Mouse (Mus musculus): ENCODE measurements around the gene Zfp414. TPM values are rescaled to one million over a fixed set of nuclear protein-coding genes. Genes with fewer than 3 reads are reported as not detected.

Gene Zfp414
- polyA plus RNA-seq, 1 experiment from 2014 or later = 111 TPM

DNA sequence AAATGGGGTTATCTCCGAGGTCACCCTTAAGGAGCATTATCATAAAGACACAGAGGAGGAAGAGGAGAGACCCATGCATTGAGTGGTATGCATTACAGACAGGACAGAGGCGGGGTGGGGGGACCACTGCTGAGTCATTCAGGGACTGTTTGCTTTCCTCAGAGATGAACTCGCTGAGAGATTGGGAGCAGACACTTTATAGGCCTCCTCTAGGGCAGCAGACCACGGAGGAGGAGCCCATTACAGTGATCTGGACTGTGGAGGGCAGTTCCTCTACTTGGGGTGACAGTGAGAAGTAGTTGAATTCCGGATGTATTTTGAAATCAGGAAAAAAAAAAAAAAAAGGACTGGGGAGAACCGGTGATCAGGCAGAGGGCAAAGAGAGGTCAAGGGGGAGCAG lies 10.9 kb downstream of the Zfp414 start:
- WGBS = 64% methylated on average over 6 of the region's 6 CpGs
- H3K27me3 ChIP-seq (ENCODE audit: control insufficient read depth, insufficient read depth, low read length) = no peaks in the 10 kb centered on the region
- no peak overlapping the region for H3K9ac ChIP-seq (replicated peaks; ENCODE audit: low read depth, low read length)
- no peak overlapping the region for H3K4me2 ChIP-seq (ENCODE audit: low read depth, low read length)
- H3K36me3 ChIP-seq (ENCODE audit: control insufficient read depth, insufficient read depth, low read length) = peaks cover 10% of the 10 kb centered on the region
- no peak overlapping the region for H3K4me3 ChIP-seq (ENCODE audit: low read depth, low read length)
- H3K9me3 ChIP-seq (ENCODE audit: control insufficient read depth, low read length) = no peaks in the 10 kb centered on the region
- no peak overlapping the region for H3K27ac ChIP-seq (ENCODE audit: low read depth, low read length)
- no peaks in the 10 kb centered on the region for H3K4me1 ChIP-seq (ENCODE audit: control insufficient read depth, insufficient read depth, low read length)
- ATAC-seq (ENCODE audit: low read depth) = no peak

- ATAC-seq (ENCODE audit: low read depth) = no peak
- H3K4me2 ChIP-seq (ENCODE audit: low read depth, low read length) = no peak overlapping the region
- H3K9ac ChIP-seq (replicated peaks; ENCODE audit: low read depth, low read length) = no peak overlapping the region
- peaks cover 30% of the 10 kb centered on the region for H3K36me3 ChIP-seq (ENCODE audit: control insufficient read depth, insufficient read depth, low read length)
- H3K27ac ChIP-seq (ENCODE audit: low read depth, low read length) = no peak overlapping the region
- no peaks in the 10 kb centered on the region for H3K9me3 ChIP-seq (ENCODE audit: control insufficient read depth, low read length)
- WGBS = 95% methylated on average over 4 of the region's 4 CpGs
- no peaks in the 10 kb centered on the region for H3K4me1 ChIP-seq (ENCODE audit: control insufficient read depth, insufficient read depth, low read length)
- H3K4me3 ChIP-seq (ENCODE audit: low read depth, low read length) = no peak overlapping the region
- H3K27me3 ChIP-seq (ENCODE audit: control insufficient read depth, insufficient read depth, low read length) = no peaks in the 10 kb centered on the region
These were observed 15.2 kb downstream of the Zfp414 start for GRCm38 (mm10) chr17:33644068-33644467.

DNA sequence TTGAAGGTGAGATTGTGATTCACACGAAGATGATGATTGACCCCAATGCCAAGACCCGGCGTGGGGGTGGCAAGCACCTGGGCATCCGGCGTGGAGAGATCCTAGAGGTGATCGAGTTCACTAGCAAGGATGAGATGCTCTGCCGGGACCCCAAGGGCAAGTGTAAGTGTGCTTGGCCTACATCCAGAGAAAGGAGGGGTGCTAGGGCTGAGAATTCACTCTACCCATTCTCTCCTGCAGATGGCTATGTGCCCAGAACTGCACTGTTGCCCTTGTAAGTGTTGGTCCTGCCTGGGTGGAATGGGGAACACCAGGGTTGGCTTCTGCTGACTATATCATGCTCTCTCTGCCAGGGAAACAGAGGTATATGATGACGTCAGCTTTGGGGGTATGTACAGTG lies 16.2 kb downstream of the Zfp414 start:
- H3K4me1 ChIP-seq (ENCODE audit: control insufficient read depth, insufficient read depth, low read length) = no peaks in the 10 kb centered on the region
- H3K4me2 ChIP-seq (ENCODE audit: low read depth, low read length) = no peak overlapping the region
- H3K4me3 ChIP-seq (ENCODE audit: low read depth, low read length) = no peak overlapping the region
- no peaks in the 10 kb centered on the region for H3K27me3 ChIP-seq (ENCODE audit: control insufficient read depth, insufficient read depth, low read length)
- no peak overlapping the region for H3K27ac ChIP-seq (ENCODE audit: low read depth, low read length)
- peaks cover 40% of the 10 kb centered on the region for H3K36me3 ChIP-seq (ENCODE audit: control insufficient read depth, insufficient read depth, low read length)
- no peaks in the 10 kb centered on the region for H3K9me3 ChIP-seq (ENCODE audit: control insufficient read depth, low read length)
- no peak overlapping the region for H3K9ac ChIP-seq (replicated peaks; ENCODE audit: low read depth, low read length)
- ATAC-seq (ENCODE audit: low read depth) = no peak
- WGBS = 97% methylated on average over 8 of the region's 8 CpGs

DNA sequence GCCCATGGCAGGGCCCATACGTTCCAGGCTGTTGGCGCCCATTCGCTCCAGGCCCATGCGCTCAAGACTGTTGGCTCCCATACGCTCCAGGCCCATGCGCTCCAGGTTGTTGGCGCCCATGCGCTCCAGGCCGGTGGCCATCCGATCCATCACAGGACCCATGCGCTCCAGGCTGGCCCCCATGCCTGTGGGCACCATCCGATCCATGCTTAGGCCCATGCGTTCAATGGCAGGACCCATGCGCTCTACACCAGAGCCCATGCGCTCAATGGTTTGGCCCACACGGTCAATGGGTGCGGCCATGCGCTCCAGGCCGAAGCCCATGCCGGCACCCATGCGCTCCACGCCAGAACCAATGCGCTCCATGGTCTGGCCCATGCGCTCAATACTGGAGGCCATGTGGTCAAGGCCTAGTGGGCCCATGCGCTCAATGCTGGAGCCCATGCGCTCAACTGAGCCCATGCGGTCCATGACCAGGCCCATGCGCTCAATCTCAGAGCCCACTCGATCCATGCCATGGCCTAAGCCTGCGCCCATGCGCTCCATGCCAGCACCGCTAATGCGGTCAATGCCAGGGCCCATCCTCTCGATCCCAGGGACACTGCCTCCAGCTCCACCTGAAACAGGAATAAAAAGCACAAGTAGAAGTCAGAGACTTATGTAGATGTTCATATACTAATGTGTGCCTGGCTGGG lies 21.0 kb downstream of the Zfp414 start:
- peak; percentile 41; the same call in 1 of the 2 replicates for ATAC-seq (ENCODE audit: low read depth)

GRCm38 (mm10) chr17:33666813-33667212 lies 37.9 kb downstream of the Zfp414 start:
- Histone ChIP-seq H3K4me1 (ENCODE audit: control insufficient read depth, insufficient read depth, low read length) (peaks cover 9% of the 10 kb centered on the region), H3K9ac (replicated peaks; ENCODE audit: low read depth, low read length) (no peak overlapping the region), H3K36me3 (ENCODE audit: control insufficient read depth, insufficient read depth, low read length) (peaks cover 23% of the 10 kb centered on the region; the same call in 1 of the 2 replicates), H3K27ac (ENCODE audit: low read depth, low read length) (no peak overlapping the region), H3K27me3 (ENCODE audit: control insufficient read depth, insufficient read depth, low read length) (no peaks in the 10 kb centered on the region), H3K4me3 (ENCODE audit: low read depth, low read length) (no peak overlapping the region), H3K9me3 (ENCODE audit: control insufficient read depth, low read length) (no peaks in the 10 kb centered on the region), H3K4me2 (ENCODE audit: low read depth, low read length) (no peak overlapping the region)
- no peak for ATAC-seq (ENCODE audit: low read depth)
- 88% methylated on average over 3 of the region's 3 CpGs for WGBS

More for the DNA sequence above, 21.0 kb downstream of the Zfp414 start:
- Histone ChIP-seq H3K27ac (ENCODE audit: low read depth, low read length) (no peak overlapping the region), H3K4me1 (ENCODE audit: control insufficient read depth, insufficient read depth, low read length) (no peaks in the 10 kb centered on the region), H3K9ac (replicated peaks; ENCODE audit: low read depth, low read length) (no peak overlapping the region), H3K4me3 (ENCODE audit: low read depth, low read length) (no peak overlapping the region), H3K9me3 (ENCODE audit: control insufficient read depth, low read length) (no peaks in the 10 kb centered on the region), H3K36me3 (ENCODE audit: control insufficient read depth, insufficient read depth, low read length) (peaks cover 62% of the 10 kb centered on the region), H3K4me2 (ENCODE audit: low read depth, low read length) (no peak overlapping the region), H3K27me3 (ENCODE audit: control insufficient read depth, insufficient read depth, low read length) (no peaks in the 10 kb centered on the region)
- 99% methylated on average over 34 of the region's 34 CpGs for WGBS

GRCm38 (mm10) chr17:33669681-33670080 lies 40.8 kb downstream of the Zfp414 start:
- no peak for ATAC-seq (ENCODE audit: low read depth)
- Histone ChIP-seq H3K9me3 (ENCODE audit: control insufficient read depth, low read length) (no peaks in the 10 kb centered on the region), H3K4me2 (ENCODE audit: low read depth, low read length) (no peak overlapping the region), H3K9ac (replicated peaks; ENCODE audit: low read depth, low read length) (no peak overlapping the region), H3K27me3 (ENCODE audit: control insufficient read depth, insufficient read depth, low read length) (no peaks in the 10 kb centered on the region), H3K27ac (ENCODE audit: low read depth, low read length) (no peak overlapping the region), H3K36me3 (ENCODE audit: control insufficient read depth, insufficient read depth, low read length) (peaks cover 15% of the 10 kb centered on the region; the same call in 1 of the 2 replicates), H3K4me1 (ENCODE audit: control insufficient read depth, insufficient read depth, low read length) (peaks cover 9% of the 10 kb centered on the region), H3K4me3 (ENCODE audit: low read depth, low read length) (no peak overlapping the region)
- 95% methylated on average over 3 of the region's 3 CpGs for whole genome bisulfite sequencing

DNA sequence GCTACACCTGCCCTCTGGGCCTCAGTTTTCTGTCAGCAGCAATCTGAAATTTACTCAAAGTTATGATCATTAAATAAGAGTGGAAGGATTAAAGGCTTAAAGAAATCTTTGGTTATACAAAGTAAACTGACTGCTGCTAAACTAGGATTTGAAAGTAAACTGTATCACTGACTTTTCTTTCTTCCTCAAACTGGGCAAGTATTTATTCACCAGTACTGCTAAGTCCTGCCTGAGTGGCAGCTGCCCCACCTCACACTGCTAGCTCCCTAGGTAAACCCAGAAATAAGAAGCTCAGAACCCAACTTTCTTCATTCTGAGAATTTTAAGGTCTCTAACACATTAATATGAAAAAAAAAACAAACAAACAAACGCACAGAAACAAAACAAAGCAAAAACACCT lies 44.9 kb downstream of the Zfp414 start:
- Histone ChIP-seq H3K4me2 (ENCODE audit: low read depth, low read length) (no peak overlapping the region), H3K9ac (replicated peaks; ENCODE audit: low read depth, low read length) (no peak overlapping the region), H3K27me3 (ENCODE audit: control insufficient read depth, insufficient read depth, low read length) (no peaks in the 10 kb centered on the region), H3K27ac (ENCODE audit: low read depth, low read length) (no peak overlapping the region), H3K4me3 (ENCODE audit: low read depth, low read length) (no peak overlapping the region), H3K36me3 (ENCODE audit: control insufficient read depth, insufficient read depth, low read length) (peaks cover 11% of the 10 kb centered on the region; the same call in 1 of the 2 replicates), H3K9me3 (ENCODE audit: control insufficient read depth, low read length) (no peaks in the 10 kb centered on the region), H3K4me1 (ENCODE audit: control insufficient read depth, insufficient read depth, low read length) (peaks cover 9% of the 10 kb centered on the region)
- ATAC-seq (ENCODE audit: low read depth) = no peak
- 75% methylated on average over 1 of the region's 1 CpGs for WGBS

DNA sequence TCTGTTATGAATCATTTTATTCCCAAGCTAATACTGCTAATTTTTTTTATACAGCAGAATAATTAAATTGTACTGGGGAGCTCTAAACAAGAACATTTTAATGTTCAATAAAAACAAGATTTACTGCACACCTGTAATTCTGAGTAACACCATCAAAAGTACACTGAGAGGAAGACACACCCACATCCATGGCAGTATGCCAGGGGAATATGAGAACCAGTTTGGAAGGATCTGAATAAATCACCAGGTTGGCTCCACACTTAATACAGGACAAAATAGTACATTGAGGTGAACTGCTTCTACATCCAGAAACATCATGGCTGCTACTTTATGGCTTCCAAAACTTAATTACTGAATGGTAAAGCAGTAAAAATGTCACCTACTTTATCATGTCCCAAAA lies 46.6 kb downstream of the Zfp414 start:
- Histone ChIP-seq H3K36me3 (ENCODE audit: control insufficient read depth, insufficient read depth, low read length) (peaks cover 11% of the 10 kb centered on the region; the same call in 1 of the 2 replicates), H3K27me3 (ENCODE audit: control insufficient read depth, insufficient read depth, low read length) (no peaks in the 10 kb centered on the region), H3K27ac (ENCODE audit: low read depth, low read length) (no peak overlapping the region), H3K4me1 (ENCODE audit: control insufficient read depth, insufficient read depth, low read length) (peaks cover 5% of the 10 kb centered on the region), H3K9me3 (ENCODE audit: control insufficient read depth, low read length) (no peaks in the 10 kb centered on the region), H3K4me2 (ENCODE audit: low read depth, low read length) (no peak overlapping the region), H3K9ac (replicated peaks; ENCODE audit: low read depth, low read length) (no peak overlapping the region), H3K4me3 (ENCODE audit: low read depth, low read length) (no peak overlapping the region)
- ATAC-seq (ENCODE audit: low read depth) = no peak

DNA sequence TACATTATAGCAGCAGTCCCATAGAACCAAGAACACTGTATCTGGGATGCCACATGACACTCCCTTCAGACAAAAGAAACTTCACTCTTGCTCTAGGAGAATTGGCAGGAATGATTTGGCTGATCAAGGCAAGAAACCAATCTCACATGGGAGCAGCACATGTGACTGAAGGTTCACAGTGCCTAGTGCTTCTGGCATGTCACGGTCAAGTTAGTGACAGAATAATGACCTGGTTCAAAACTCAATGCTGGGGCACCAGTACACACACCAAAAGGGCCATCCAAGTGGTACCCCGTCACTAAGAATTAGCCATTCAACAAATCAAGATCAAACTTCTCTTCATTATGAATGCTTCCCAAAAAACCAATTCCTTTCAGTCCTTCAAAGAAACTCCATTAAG lies 47.2 kb downstream of the Zfp414 start:
- no peak overlapping the region for H3K4me3 ChIP-seq (ENCODE audit: low read depth, low read length)
- no peaks in the 10 kb centered on the region for H3K9me3 ChIP-seq (ENCODE audit: control insufficient read depth, low read length)
- ATAC-seq (ENCODE audit: low read depth) = no peak
- H3K4me2 ChIP-seq (ENCODE audit: low read depth, low read length) = no peak overlapping the region
- no peak overlapping the region for H3K27ac ChIP-seq (ENCODE audit: low read depth, low read length)
- WGBS = 93% methylated on average over 2 of the region's 2 CpGs
- H3K4me1 ChIP-seq (ENCODE audit: control insufficient read depth, insufficient read depth, low read length) = 0 out of 2 replicates have a peak, but pooled peaks cover 3% of the 10 kb centered on the region
- H3K27me3 ChIP-seq (ENCODE audit: control insufficient read depth, insufficient read depth, low read length) = no peaks in the 10 kb centered on the region
- no peak overlapping the region for H3K9ac ChIP-seq (replicated peaks; ENCODE audit: low read depth, low read length)
- H3K36me3 ChIP-seq (ENCODE audit: control insufficient read depth, insufficient read depth, low read length) = peaks cover 11% of the 10 kb centered on the region; the same call in 1 of the 2 replicates

Measured in neural tube, embryonic 14.5 days (tissue).